Comparison of ENCODE assay signal across 10 mouse cellular contexts in genomic region chr3:31097976-31098375, GRCm38 (mm10). TPM values are rescaled to one million over a fixed set of nuclear protein-coding genes. Genes with fewer than 3 reads are reported as not detected.
DNase-seq lines count a peak whose midpoint lies in the region; ATAC-seq and TF ChIP-seq lines count a peak whose summit lies in the region.
"Had no signal": no experiment of that assay in that cellular context is flagged by ENCODE, and none has a peak within 500 bp of the region (broad histone marks: within the 10 kb centered on the region; RNA-seq: fewer than 3 reads in every experiment).

No protein-coding gene starts in this region.

- no peak overlapping the region for H3K9ac ChIP-seq in intestine, embryonic 14.5 days (ENCODE audit: low read length)
- H3K9ac ChIP-seq in intestine, embryonic 16.5 days (ENCODE audit: low read depth, low read length) = no peak overlapping the region
- no peak overlapping the region for H3K9ac ChIP-seq in forebrain, postnatal 0 days
- no peak overlapping the region for H3K9ac ChIP-seq in midbrain, embryonic 13.5 days (replicated peaks)

- DNase-seq in intestine, embryonic 14.5 days (ENCODE audit: low spot score) = no peak
- peak; percentile 53 for DNase-seq in adrenal gland, postnatal 10 days
- no peak for DNase-seq in forebrain, postnatal 0 days
- DNase-seq in cerebellum, postnatal 4 days (ENCODE audit: low spot score in 2 of 2) = no peak
- DNase-seq in cerebellum, adult 9-11 months = no peak
- no peak for DNase-seq in spleen, adult 18-20 months
- DNase-seq: kidney, adult 2 months had no signal

- no peak for ATAC-seq in intestine, embryonic 14.5 days (replicated peaks; ENCODE audit: low FRiP score, low TSS enrichment, low read depth)
- ATAC-seq in intestine, embryonic 16.5 days = no peak
- no peak for ATAC-seq in forebrain, postnatal 0 days
- no peak for ATAC-seq in midbrain, embryonic 13.5 days
- ATAC-seq: Patski had no signal

- peaks cover 11% of the 10 kb centered on the region for H3K36me3 ChIP-seq in intestine, embryonic 14.5 days (ENCODE audit: control insufficient read depth, insufficient read depth, low read length)
- H3K36me3 ChIP-seq in intestine, embryonic 16.5 days (ENCODE audit: control insufficient read depth, insufficient read depth, low read length) = no peaks in the 10 kb centered on the region
- H3K36me3 ChIP-seq in forebrain, postnatal 0 days (ENCODE audit: insufficient read depth) = peaks cover 4% of the 10 kb centered on the region; the same call in 1 of the 2 replicates
- no peaks in the 10 kb centered on the region for H3K36me3 ChIP-seq in midbrain, embryonic 13.5 days

- 64% methylated on average over 11 of the region's 11 CpGs for WGBS in intestine, embryonic 14.5 days
- 71% methylated on average over 11 of the region's 11 CpGs for WGBS in intestine, embryonic 16.5 days
- WGBS in forebrain, postnatal 0 days = 75% methylated on average over 11 of the region's 11 CpGs
- 67% methylated on average over 11 of the region's 11 CpGs for WGBS in midbrain, embryonic 13.5 days

- H3K9me3 ChIP-seq in intestine, embryonic 14.5 days (ENCODE audit: control insufficient read depth, low read length) = no peaks in the 10 kb centered on the region
- no peaks in the 10 kb centered on the region; the same call in 1 of the 2 replicates for H3K9me3 ChIP-seq in intestine, embryonic 16.5 days (ENCODE audit: control insufficient read depth, low read length)
- no peaks in the 10 kb centered on the region for H3K9me3 ChIP-seq in forebrain, postnatal 0 days (ENCODE audit: low read length)
- no peaks in the 10 kb centered on the region for H3K9me3 ChIP-seq in midbrain, embryonic 13.5 days

- H3K27ac ChIP-seq in intestine, embryonic 14.5 days (ENCODE audit: low read depth) = no peak overlapping the region
- no peak overlapping the region for H3K27ac ChIP-seq in intestine, embryonic 16.5 days (ENCODE audit: low read length)
- no peak overlapping the region for H3K27ac ChIP-seq in forebrain, postnatal 0 days (ENCODE audit: low read depth, low read length)
- H3K27ac ChIP-seq in midbrain, embryonic 13.5 days = no peak overlapping the region

- H3K4me2 ChIP-seq in intestine, embryonic 14.5 days (ENCODE audit: low read length) = peak overlapping the region; percentile 2; the same call in 1 of the 2 replicates
- no peak overlapping the region; the same call in 1 of the 2 replicates for H3K4me2 ChIP-seq in intestine, embryonic 16.5 days (ENCODE audit: low read depth, low read length)
- peak overlapping the region; percentile 3; the same call in 1 of the 2 replicates for H3K4me2 ChIP-seq in forebrain, postnatal 0 days (ENCODE audit: low read depth)
- H3K4me2 ChIP-seq in midbrain, embryonic 13.5 days (replicated peaks) = peak overlapping the region; percentile 45

- no peaks in the 10 kb centered on the region for H3K27me3 ChIP-seq in intestine, embryonic 14.5 days (replicated peaks; ENCODE audit: control insufficient read depth, insufficient read depth, low read length)
- H3K27me3 ChIP-seq in intestine, embryonic 16.5 days (replicated peaks; ENCODE audit: control insufficient read depth, insufficient read depth, low read length) = no peaks in the 10 kb centered on the region
- H3K27me3 ChIP-seq in forebrain, postnatal 0 days (ENCODE audit: insufficient read depth, low read length) = no peaks in the 10 kb centered on the region
- no peaks in the 10 kb centered on the region for H3K27me3 ChIP-seq in midbrain, embryonic 13.5 days
- H3K27me3 ChIP-seq: Patski had no signal

- H3K4me3 ChIP-seq in intestine, embryonic 14.5 days (ENCODE audit: low read depth, low read length) = no peak overlapping the region
- H3K4me3 ChIP-seq in intestine, embryonic 16.5 days (ENCODE audit: low read length) = no peak overlapping the region
- no peak overlapping the region for H3K4me3 ChIP-seq in forebrain, postnatal 0 days (ENCODE audit: low read depth, low read length)
- peak overlapping the region; percentile 20; the same call in 1 of the 2 replicates for H3K4me3 ChIP-seq in midbrain, embryonic 13.5 days (replicated peaks)

- TF ChIP-seq CTCF in forebrain, postnatal 0 days (IDR thresholded peaks at IDR 0.05; ENCODE audit: low read depth) = no peak

- H3K4me1 ChIP-seq in intestine, embryonic 14.5 days (replicated peaks; ENCODE audit: control insufficient read depth, insufficient read depth, low read length) = peaks cover 32% of the 10 kb centered on the region
- H3K4me1 ChIP-seq in intestine, embryonic 16.5 days (ENCODE audit: control insufficient read depth, insufficient read depth, low read length) = peaks cover 27% of the 10 kb centered on the region
- peaks cover 22% of the 10 kb centered on the region; the same call in 1 of the 2 replicates for H3K4me1 ChIP-seq in forebrain, postnatal 0 days (ENCODE audit: insufficient read depth)
- peaks cover 58% of the 10 kb centered on the region for H3K4me1 ChIP-seq in midbrain, embryonic 13.5 days (replicated peaks)

RNA-seq across cellular contexts. Expression of gene Skil, which starts 3.1 kb away (rescaled TPM):
- polyA plus RNA-seq in intestine, embryonic 14.5 days (2014; fragmentation: Nextera tagmentation; extraction: Ambion mirVana) = 23.6 and 25.0 TPM in 2 replicates
- polyA plus RNA-seq in intestine, embryonic 16.5 days (2015; fragmentation: Nextera tagmentation; extraction: Ambion mirVana) = 14.2 and 15.9 TPM in 2 replicates
- 10 to 100 TPM; 37.7 to 53.8 TPM for total RNA-seq in adrenal gland, postnatal 10 days (2021)
- 46.2 and 51.3 TPM in 2 replicates for total RNA-seq in forebrain, postnatal 0 days (2014; rRNA removed)
- 17.2 and 22.7 TPM in 2 replicates for polyA plus RNA-seq in forebrain, postnatal 0 days (2015; fragmentation: Nextera tagmentation; extraction: Ambion mirVana)
- polyA plus RNA-seq in midbrain, embryonic 13.5 days (2015; fragmentation: Nextera tagmentation; extraction: Ambion mirVana) = 36.8 and 41.1 TPM in 2 replicates

RNA-seq across cellular contexts. Expression of gene Cldn11, which starts 51.7 kb away (rescaled TPM):
- 6.1 and 10.0 TPM in 2 replicates for polyA plus RNA-seq in intestine, embryonic 14.5 days (2014; fragmentation: Nextera tagmentation; extraction: Ambion mirVana)
- 4.4 and 5.2 TPM in 2 replicates for polyA plus RNA-seq in intestine, embryonic 16.5 days (2015; fragmentation: Nextera tagmentation; extraction: Ambion mirVana)
- total RNA-seq in adrenal gland, postnatal 10 days (2021) = 10 to 100 TPM; 15.7 to 16.8 TPM
- 29.0 and 51.6 TPM in 2 replicates for total RNA-seq in forebrain, postnatal 0 days (2014; rRNA removed)
- 44.2 and 60.9 TPM in 2 replicates for polyA plus RNA-seq in forebrain, postnatal 0 days (2015; fragmentation: Nextera tagmentation; extraction: Ambion mirVana)
- polyA plus RNA-seq in midbrain, embryonic 13.5 days (2015; fragmentation: Nextera tagmentation; extraction: Ambion mirVana) = 43.4 and 47.0 TPM in 2 replicates
- polyA plus RNA-seq: Patski had no signal
